Mouse (Mus musculus) myocyte (in vitro differentiated cells): ENCODE data around the gene Mast4.

Experiments
- CEBPB ChIP-seq: IDR thresholded peaks from 2 replicates; pipeline ENCODE4 v1.6.1; 2011; ENCODE audit warnings: mild to moderate bottlenecking, moderate library complexity; ENCODE audit not compliant: poor library complexity, insufficient read depth, severe bottlenecking
- E2F4 ChIP-seq: IDR thresholded peaks from one replicate; pipeline ENCODE4 v1.6.1; 2011; ENCODE audit warnings: mild to moderate bottlenecking, control low read depth, moderate library complexity; ENCODE audit not compliant: insufficient read depth
- MYOG ChIP-seq, 3 experiments: IDR thresholded peaks; one replicate each; pipeline ENCODE4 v1.6.1; 2011; ENCODE audit warnings: control low read depth in 2 of 3, low read depth in 2 of 3, mild to moderate bottlenecking in 2 of 3; ENCODE audit not compliant: insufficient read length in 2 of 3, control insufficient read depth in 1 of 3, insufficient read depth in 1 of 3
- POLR2A ChIP-seq: IDR thresholded peaks from one replicate; pipeline ENCODE4 v1.6.1; 2011; ENCODE audit warnings: low read depth, mild to moderate bottlenecking, control low read depth, moderate library complexity; ENCODE audit not compliant: insufficient read length
- POLR2AphosphoS2 ChIP-seq: IDR thresholded peaks from one replicate; pipeline ENCODE4 v1.6.1; 2011; ENCODE audit warnings: low read depth, control low read depth; ENCODE audit not compliant: insufficient read length
- REST ChIP-seq: IDR thresholded peaks from one replicate; pipeline ENCODE4 v1.6.1; 2011; ENCODE audit warnings: mild to moderate bottlenecking, control low read depth, moderate library complexity; ENCODE audit not compliant: insufficient read depth, insufficient read length
- SRF ChIP-seq: IDR thresholded peaks from one replicate; pipeline ENCODE4 v1.6.1; 2011; ENCODE audit warnings: low read depth; ENCODE audit not compliant: control insufficient read depth, insufficient read length
- TCF3 ChIP-seq: IDR thresholded peaks from one replicate; pipeline ENCODE4 v1.6.1; 2011; ENCODE audit warnings: low read depth, control low read depth; ENCODE audit not compliant: insufficient read length
- USF1 ChIP-seq: IDR thresholded peaks from one replicate; pipeline ENCODE4 v1.6.1; 2011; ENCODE audit warnings: low read depth, mild to moderate bottlenecking, control low read depth, moderate library complexity

- TF ChIP-seq POLR2A (no peak), E2F4 (no peak), TCF3 (no peak), POLR2AphosphoS2 (no peak), SRF (no peak), CEBPB (no peak), REST (no peak), MYOG (IDR thresholded peaks at IDR 0.05; ENCODE audit: control insufficient read depth in 1 of 3, insufficient read depth in 1 of 3, insufficient read length in 2 of 3, low read depth in 2 of 3) (no peak), USF1 (no peak)
These were observed 428.8 kb downstream of the Mast4 start for GRCm38 (mm10) chr13:102905361-102905950.
